Mouse (Mus musculus): ENCODE data around the gene Ppp2r2d.

Gene Ppp2r2d

DNA sequence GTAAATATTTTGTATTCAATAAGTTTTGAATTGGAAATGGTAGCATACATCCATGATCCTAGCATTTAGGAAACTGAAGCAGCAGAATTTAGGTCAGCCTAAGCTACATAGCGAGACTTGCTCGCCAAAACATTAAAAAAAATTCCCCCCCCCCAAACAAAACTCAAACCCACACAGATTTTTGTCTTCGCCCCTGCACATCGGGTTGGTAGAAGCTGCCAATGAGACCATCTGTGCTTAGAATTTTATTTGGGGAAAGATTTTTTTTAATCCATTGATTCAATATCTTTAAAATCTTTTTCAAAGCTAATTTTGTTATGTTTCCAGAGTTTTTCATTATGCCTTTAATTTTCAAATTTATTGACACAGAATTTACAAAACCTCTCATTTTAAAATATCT, 82.6 kb downstream of the Ppp2r2d start:
- DNase-seq: no peak

All from cerebellum, postnatal 36 days (tissue).